ENCODE assay signal across 8 mouse cellular contexts in genomic region chr17:46751794-46752556, GRCm38 (mm10). TPM values are rescaled to one million over a fixed set of nuclear protein-coding genes. Genes with fewer than 3 reads are reported as not detected.
A peak's percentile ranks its signal among the peaks of the same experiment; 100 is the strongest.
DNase-seq lines count a peak whose midpoint lies in the region; ATAC-seq and TF ChIP-seq lines count a peak whose summit lies in the region.

Cnpy3 (minus strand) TSS chr17:46752214.

- WGBS in bone marrow, adult 2 months = under 1% methylated on average over 58 of the region's 58 CpGs
- WGBS in embryonic facial prominence, embryonic 15.5 days = under 1% methylated on average over 58 of the region's 58 CpGs
- WGBS in kidney, embryonic 14.5 days = under 1% methylated on average over 56 of the region's 58 CpGs
- under 1% methylated on average over 58 of the region's 58 CpGs for WGBS in limb, embryonic 15.5 days

- no peaks in the 10 kb centered on the region for H3K27me3 ChIP-seq in embryonic facial prominence, embryonic 15.5 days
- H3K27me3 ChIP-seq in kidney, embryonic 14.5 days (ENCODE audit: control insufficient read depth, insufficient read depth, low read length) = no peaks in the 10 kb centered on the region
- H3K27me3 ChIP-seq in limb, embryonic 15.5 days = no peaks in the 10 kb centered on the region

- H3K4me2 ChIP-seq in embryonic facial prominence, embryonic 15.5 days (replicated peaks) = peak within 1 kb of the TSS; percentile 73
- peak within 1 kb of the TSS; percentile 51 for H3K4me2 ChIP-seq in kidney, embryonic 14.5 days (replicated peaks; ENCODE audit: low read depth, low read length)
- peak within 1 kb of the TSS; percentile 67 for H3K4me2 ChIP-seq in limb, embryonic 15.5 days

- DNase-seq in 416B (ENCODE audit: low read depth) = peak; percentile 99
- peak; percentile 97 for DNase-seq in heart, adult 9 months (ENCODE audit: low spot score in 2 of 2)
- peak; percentile 95 to 97 for DNase-seq in monocyte, adult 2 months (ENCODE audit: low read depth in 1 of 2, low spot score in 2 of 2)
- DNase-seq in spleen, postnatal 36 days (ENCODE audit: low spot score in 2 of 2) = peak; percentile 98

- peak within 1 kb of the TSS; percentile 91 for H3K4me3 ChIP-seq in bone marrow, adult 2 months (replicated peaks; ENCODE audit: control insufficient read depth, low read depth, low read length)
- H3K4me3 ChIP-seq in embryonic facial prominence, embryonic 15.5 days (replicated peaks) = peak within 1 kb of the TSS; percentile 80
- peak within 1 kb of the TSS; percentile 72 for H3K4me3 ChIP-seq in kidney, embryonic 14.5 days (ENCODE audit: low read length)
- peak within 1 kb of the TSS; percentile 82 for H3K4me3 ChIP-seq in limb, embryonic 15.5 days

- TF ChIP-seq POLR2A in bone marrow, adult 2 months (IDR thresholded peaks at IDR 0.05; ENCODE audit: borderline replicate concordance, control insufficient read depth, low read depth, low read length) = peak; percentile 80; the same call in 1 of the 2 replicates

- peak within 1 kb of the TSS; percentile 89 for H3K27ac ChIP-seq in bone marrow, adult 2 months (ENCODE audit: control insufficient read depth, insufficient read depth, low read depth, low read length, poor library complexity)
- peak within 1 kb of the TSS; percentile 92 for H3K27ac ChIP-seq in embryonic facial prominence, embryonic 15.5 days (replicated peaks)
- peak within 1 kb of the TSS; percentile 87 for H3K27ac ChIP-seq in kidney, embryonic 14.5 days (ENCODE audit: low read depth, low read length)
- H3K27ac ChIP-seq in limb, embryonic 15.5 days = peak within 1 kb of the TSS; percentile 94

- ATAC-seq in embryonic facial prominence, embryonic 15.5 days (ENCODE audit: insufficient number of reproducible peaks, low FRiP score, low TSS enrichment, low read depth) = peak; percentile 99
- ATAC-seq in kidney, embryonic 14.5 days (ENCODE audit: low FRiP score, low TSS enrichment) = peak; percentile 99
- peak; percentile 97 for ATAC-seq in limb, embryonic 15.5 days (ENCODE audit: insufficient number of reproducible peaks, low FRiP score, low TSS enrichment, low read depth)

- H3K9ac ChIP-seq in embryonic facial prominence, embryonic 15.5 days = peak within 1 kb of the TSS; percentile 57
- peak within 1 kb of the TSS; percentile 72 for H3K9ac ChIP-seq in kidney, embryonic 14.5 days (ENCODE audit: low read depth, low read length)
- peak within 1 kb of the TSS; percentile 65 for H3K9ac ChIP-seq in limb, embryonic 15.5 days

- no peaks in the 10 kb centered on the region for H3K9me3 ChIP-seq in embryonic facial prominence, embryonic 15.5 days (replicated peaks)
- no peaks in the 10 kb centered on the region for H3K9me3 ChIP-seq in kidney, embryonic 14.5 days (ENCODE audit: control insufficient read depth, low read length)
- H3K9me3 ChIP-seq in limb, embryonic 15.5 days = no peaks in the 10 kb centered on the region

- TF ChIP-seq CTCF in bone marrow, adult 2 months (IDR thresholded peaks at IDR 0.05; ENCODE audit: control insufficient read depth, insufficient read depth, low read length) = 0 out of 2 replicates have a peak, but pooled peaks have one; percentile 2

- H3K36me3 ChIP-seq in embryonic facial prominence, embryonic 15.5 days = 0 out of 2 replicates have a peak, but pooled peaks cover 4% of the 10 kb centered on the region
- H3K36me3 ChIP-seq in kidney, embryonic 14.5 days (ENCODE audit: control insufficient read depth, insufficient read depth, low read length) = peaks cover 4% of the 10 kb centered on the region; the same call in 1 of the 2 replicates
- H3K36me3 ChIP-seq in limb, embryonic 15.5 days = peaks cover 7% of the 10 kb centered on the region; the same call in 1 of the 2 replicates

- H3K4me1 ChIP-seq in bone marrow, adult 2 months (ENCODE audit: control insufficient read depth, insufficient read depth, low read length) = no peaks in the 10 kb centered on the region; the same call in 1 of the 2 replicates
- peaks cover 11% of the 10 kb centered on the region for H3K4me1 ChIP-seq in embryonic facial prominence, embryonic 15.5 days
- peaks cover 7% of the 10 kb centered on the region; the same call in 1 of the 2 replicates for H3K4me1 ChIP-seq in kidney, embryonic 14.5 days (ENCODE audit: control insufficient read depth, insufficient read depth, low read length)
- peaks cover 19% of the 10 kb centered on the region for H3K4me1 ChIP-seq in limb, embryonic 15.5 days

RNA-seq across cellular contexts. Expression of gene Cnpy3, which starts in this region (rescaled TPM):
- polyA plus RNA-seq in bone marrow, adult 2 months (2011; ENCODE audit: insufficient read depth, insufficient read length, low replicate concordance, missing spikeins) = 25.4 and 46.3 TPM in 2 replicates
- 74.2 and 78.2 TPM in 2 replicates for polyA plus RNA-seq in embryonic facial prominence, embryonic 15.5 days (2015; fragmentation: Nextera tagmentation; extraction: Ambion mirVana)
- 61.7 and 71.5 TPM in 2 replicates for polyA plus RNA-seq in kidney, embryonic 14.5 days (2014; fragmentation: Nextera tagmentation; extraction: Ambion mirVana)
- 78.0 and 83.6 TPM in 2 replicates for polyA plus RNA-seq in limb, embryonic 15.5 days (2015; fragmentation: Nextera tagmentation; extraction: Ambion mirVana)

Comparison
In these comparisons a context has a peak if more than half of its experiments do, and no peak if none do; other contexts are left out.
1. Peak in every context shown above with its lines: DNase-seq, ATAC-seq, H3K4me3 ChIP-seq and H3K27ac ChIP-seq.